Mouse (Mus musculus) myocyte (in vitro differentiated cells): ENCODE results near the gene Enc1.

ENCODE experiments used
- MYOD1 ChIP-seq, 3 experiments: IDR thresholded peaks; one replicate each; pipeline ENCODE4 v1.6.1; 2011; ENCODE audit warnings: control low read depth in 2 of 3, low read depth in 2 of 3, mild to moderate bottlenecking in 2 of 3, moderate library complexity in 1 of 3; ENCODE audit not compliant: insufficient read length in 2 of 3, control insufficient read depth in 1 of 3
- MYOG ChIP-seq, 3 experiments: IDR thresholded peaks; one replicate each; pipeline ENCODE4 v1.6.1; 2011; ENCODE audit warnings: control low read depth in 2 of 3, low read depth in 2 of 3, mild to moderate bottlenecking in 2 of 3; ENCODE audit not compliant: insufficient read length in 2 of 3, control insufficient read depth in 1 of 3, insufficient read depth in 1 of 3
- POLR2A ChIP-seq: IDR thresholded peaks from one replicate; pipeline ENCODE4 v1.6.1; 2011; ENCODE audit warnings: low read depth, mild to moderate bottlenecking, control low read depth, moderate library complexity; ENCODE audit not compliant: insufficient read length
- REST ChIP-seq: IDR thresholded peaks from one replicate; pipeline ENCODE4 v1.6.1; 2011; ENCODE audit warnings: mild to moderate bottlenecking, control low read depth, moderate library complexity; ENCODE audit not compliant: insufficient read depth, insufficient read length
- SRF ChIP-seq: IDR thresholded peaks from one replicate; pipeline ENCODE4 v1.6.1; 2011; ENCODE audit warnings: low read depth; ENCODE audit not compliant: control insufficient read depth, insufficient read length
- TCF3 ChIP-seq: IDR thresholded peaks from one replicate; pipeline ENCODE4 v1.6.1; 2011; ENCODE audit warnings: low read depth, control low read depth; ENCODE audit not compliant: insufficient read length

DNA sequence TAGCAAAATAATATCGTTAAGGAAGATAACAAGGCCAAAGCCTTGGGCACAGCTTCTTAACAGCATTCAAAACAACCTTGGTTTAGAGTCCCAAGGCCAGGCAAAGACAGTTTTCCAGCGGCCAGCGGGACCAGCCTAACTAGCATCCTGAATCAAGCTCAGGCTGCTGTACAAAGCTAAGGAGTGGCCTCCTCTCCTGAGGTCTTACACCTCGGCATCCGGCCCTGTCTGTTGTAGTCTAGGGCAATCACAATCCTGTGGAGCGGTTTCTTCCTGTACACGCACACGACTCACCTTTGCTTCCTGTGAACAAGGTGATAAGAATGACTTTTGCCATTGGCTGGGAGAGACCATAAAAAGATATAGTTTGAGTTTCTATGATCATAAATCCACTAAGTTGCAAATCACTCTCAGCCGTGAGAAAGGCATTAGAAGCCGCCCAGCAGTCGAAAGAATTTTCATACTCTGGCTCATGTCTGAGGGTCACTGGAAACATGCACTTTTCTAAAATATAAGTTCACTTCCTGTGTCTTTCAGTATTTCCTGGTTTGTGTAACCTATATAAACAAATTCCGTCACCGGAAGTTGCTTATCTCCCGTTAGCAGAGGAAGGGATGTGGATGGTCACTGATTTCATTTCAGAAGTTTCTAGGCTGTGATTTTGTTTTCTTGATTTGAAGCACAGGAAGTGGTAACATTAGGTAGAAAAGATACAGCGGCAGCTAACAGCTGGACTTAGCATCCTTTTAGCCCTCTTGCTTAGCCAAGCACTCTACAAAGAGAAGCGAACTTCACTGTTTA lies 2.5 kb upstream of the Enc1 start:
- TF ChIP-seq REST (no peak), SRF (no peak), POLR2A (no peak), MYOG (IDR thresholded peaks at IDR 0.05; ENCODE audit: control insufficient read depth in 1 of 3, insufficient read depth in 1 of 3, insufficient read length in 2 of 3, low read depth in 2 of 3) (no peak), MYOD1 (IDR thresholded peaks at IDR 0.05; ENCODE audit: control insufficient read depth in 1 of 3, insufficient read length in 2 of 3, low read depth in 2 of 3) (no peak), TCF3 (no peak)
